Mouse (Mus musculus): Measurements from ENCODE around the gene Lmntd2.

DNA sequence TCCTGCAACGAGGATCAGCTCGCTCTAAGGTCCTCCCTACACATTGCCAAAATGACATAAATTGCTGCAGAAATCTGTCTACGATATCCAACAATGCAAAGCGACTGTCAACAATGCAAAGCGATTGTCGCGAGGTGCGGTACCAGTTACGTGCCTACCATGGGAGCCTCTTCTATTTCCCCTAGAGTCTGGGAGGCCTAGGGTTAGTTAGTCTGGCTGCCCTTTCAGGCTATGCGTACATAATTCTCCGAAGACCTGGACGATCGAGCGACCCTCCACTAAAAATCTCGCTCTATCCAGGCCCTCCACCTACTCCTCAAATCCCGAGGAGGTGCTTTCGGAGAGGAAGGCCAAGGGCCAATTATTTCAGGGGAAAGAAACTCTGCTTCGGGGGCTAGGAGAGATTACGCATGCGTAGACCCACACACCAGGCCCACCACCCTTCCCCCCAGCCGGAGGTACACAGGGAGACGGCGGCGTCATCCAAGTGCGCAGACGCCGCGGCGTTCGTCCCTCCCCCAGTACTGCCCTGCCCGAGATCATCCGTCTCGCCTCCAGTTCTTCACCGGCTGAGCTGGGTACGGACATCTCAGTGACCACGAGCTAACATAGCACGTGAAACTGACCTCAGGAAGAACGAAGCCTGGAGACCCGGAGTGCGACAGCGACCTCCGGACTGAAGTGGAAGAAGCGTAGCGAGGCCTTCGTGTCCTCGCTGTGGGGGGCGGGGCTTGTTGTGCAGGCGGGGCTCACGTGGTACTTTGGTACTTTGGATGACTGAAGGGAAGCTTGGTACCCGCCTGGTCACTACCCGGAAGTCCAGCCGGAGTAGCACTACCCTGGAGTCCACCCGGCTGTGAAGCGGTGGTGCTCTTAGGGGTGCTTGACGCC is 41.5 kb downstream of the Lmntd2 start, which contains the start of gene Rnh1:
- TF ChIP-seq CTCF (IDR thresholded peaks at IDR 0.05; ENCODE audit: low read depth, low read length) (no peak), GATA1 (IDR thresholded peaks at IDR 0.05; ENCODE audit: borderline replicate concordance, low read length) (no peak), TAL1 (conservative IDR thresholded peaks at IDR 0.05; ENCODE audit: low read depth, low read length) (no peak)

All from G1E (cell line).